Mouse (Mus musculus) kidney, postnatal 25 days (tissue): ENCODE measurements around the gene Rgp1.
A peak's percentile ranks its signal among the peaks of the same experiment; 100 is the strongest.
"Not testable (repeated sequence)": the region's sequence is repeated elsewhere in the genome, so short reads cannot be mapped to it uniquely, and the experiment has no call there.

Source experiments
- DNase-seq, 2 experiments: peaks; one replicate each; pipeline ENCODE4 v3.0.0; 2021; ENCODE audit warnings: mixed read lengths in 2 of 2

Rgp1 gene

GRCm38 (mm10) chr4:43562769-43563600 is 15.5 kb upstream of the Rgp1 start:
- peak in 1 of 2 experiments; percentile 35 for DNase-seq

GRCm38 (mm10) chr4:43563601-43563875 is 15.0 kb upstream of the Rgp1 start:
- DNase-seq = no peak

GRCm38 (mm10) chr4:43564231-43564630 is 14.3 kb upstream of the Rgp1 start:
- DNase-seq = peak in 1 of 2 experiments; percentile 34

- DNase-seq = peak in 1 of 2 experiments; percentile 31
Measured at GRCm38 (mm10) chr4:43567140-43567539, 11.4 kb upstream of the Rgp1 start.

- peak in 1 of 2 experiments; percentile 29 for DNase-seq
Measured at GRCm38 (mm10) chr4:43571395-43572045, 7.0 kb upstream of the Rgp1 start.

- DNase-seq = no peak
Measured at GRCm38 (mm10) chr4:43573561-43573960, 5.0 kb upstream of the Rgp1 start.

- no peak for DNase-seq
Measured at GRCm38 (mm10) chr4:43575356-43575755, 3.2 kb upstream of the Rgp1 start.

GRCm38 (mm10) chr4:43577237-43577881 is 1.2 kb upstream of the Rgp1 start:
- DNase-seq = no peak

- DNase-seq = peak in 1 of 2 experiments; percentile 40
Measured at GRCm38 (mm10) chr4:43579256-43579655, 741 bp downstream of the Rgp1 start.

GRCm38 (mm10) chr4:43579731-43580130 is 1.2 kb downstream of the Rgp1 start:
- peak in 1 of 2 experiments; percentile 27 for DNase-seq

GRCm38 (mm10) chr4:43580721-43581120 is 2.2 kb downstream of the Rgp1 start:
- DNase-seq = no peak

- DNase-seq = peak in 1 of 2 experiments; percentile 40
Measured at GRCm38 (mm10) chr4:43581381-43581780, 2.9 kb downstream of the Rgp1 start.

- DNase-seq = no peak
Measured at GRCm38 (mm10) chr4:43582241-43582640, 3.7 kb downstream of the Rgp1 start.

- peak in 1 of 2 experiments; percentile 33 for DNase-seq
Measured at GRCm38 (mm10) chr4:43583421-43583820, 4.9 kb downstream of the Rgp1 start.

- peak; percentile 56 to 81 for DNase-seq
Measured at GRCm38 (mm10) chr4:43584444-43585416, 6.2 kb downstream of the Rgp1 start, which contains the start of gene Msmp. Gene Msmp (minus strand): TSS chr4:43584494.

GRCm38 (mm10) chr4:43585682-43586081 is 7.2 kb downstream of the Rgp1 start:
- DNase-seq = no peak

GRCm38 (mm10) chr4:43586411-43586810 is 7.9 kb downstream of the Rgp1 start:
- peak; percentile 81 to 91 for DNase-seq

GRCm38 (mm10) chr4:43587681-43588080 is 9.2 kb downstream of the Rgp1 start:
- peak in 1 of 2 experiments; percentile 71 for DNase-seq

GRCm38 (mm10) chr4:43591543-43591942 is 13.0 kb downstream of the Rgp1 start:
- DNase-seq = peak in 1 of 2 experiments; percentile 49

GRCm38 (mm10) chr4:43591961-43592360 is 13.4 kb downstream of the Rgp1 start:
- DNase-seq = no peak

GRCm38 (mm10) chr4:43593453-43593852 is 14.9 kb downstream of the Rgp1 start:
- peak in 1 of 2 experiments; percentile 29 for DNase-seq

- DNase-seq = not testable (repeated sequence)
Measured at GRCm38 (mm10) chr4:43596597-43596996, 18.1 kb downstream of the Rgp1 start.
